Mouse (Mus musculus): ENCODE measurements around the gene Otos. TPM values are rescaled to one million over a fixed set of nuclear protein-coding genes. Genes with fewer than 3 reads are reported as not detected.

The Otos gene
- 1.6 and 2.0 TPM in 2 replicates for polyA plus RNA-seq (2012; rRNA removed)

DNA sequence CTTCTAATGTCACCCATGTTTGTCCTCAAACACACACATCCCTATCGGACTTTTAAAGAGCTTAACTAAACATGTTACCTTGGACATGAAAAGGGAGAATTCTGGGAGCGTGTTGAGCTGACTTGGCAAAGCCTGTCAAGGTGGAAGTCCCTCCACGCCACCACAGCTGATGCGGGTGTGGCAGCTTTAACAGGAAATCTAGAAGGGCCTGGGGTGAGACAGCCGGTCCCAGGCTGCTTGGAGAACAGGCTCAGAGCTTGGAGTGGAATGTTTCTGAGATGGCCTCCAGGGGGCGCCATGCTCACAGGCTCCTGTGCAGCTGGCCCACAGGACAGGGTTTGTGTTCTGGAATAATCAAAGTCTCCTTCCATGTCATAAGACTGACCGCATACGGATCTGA lies at the start of gene Otos:
TSS of gene Otos (minus strand) at position 169 of the 400 bp plus-strand sequence.
- WGBS, result 21% methylated on average over 8 of the region's 8 CpGs

DNA sequence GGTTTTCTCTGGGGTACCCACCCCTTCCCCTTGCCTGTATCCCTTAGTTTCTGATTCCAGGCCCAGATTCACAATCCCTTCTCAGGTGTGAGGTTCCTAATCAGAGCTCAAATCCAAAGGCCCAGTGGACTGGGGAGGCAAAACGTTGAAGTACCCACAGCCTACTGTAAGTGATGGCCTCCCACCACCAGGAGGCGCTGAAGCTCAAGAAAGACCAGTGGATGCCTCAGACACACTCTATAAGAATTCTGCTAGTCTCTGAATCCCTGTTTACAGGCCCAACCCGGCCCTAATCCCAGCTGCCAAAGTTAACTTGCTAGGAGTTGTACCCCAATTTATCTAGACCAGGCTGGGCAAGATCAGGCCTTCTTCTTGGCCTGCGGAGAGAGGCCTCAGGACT lies 48.2 kb upstream of the Otos start:
- no peaks in the 10 kb centered on the region for H3K36me3 ChIP-seq (ENCODE audit: control insufficient read depth, insufficient read depth, low read length)
- H3K4me1 ChIP-seq (replicated peaks; ENCODE audit: control insufficient read depth, insufficient read depth, low read length), result no peaks in the 10 kb centered on the region
- no peaks in the 10 kb centered on the region for H3K27me3 ChIP-seq (ENCODE audit: control insufficient read depth, insufficient read depth, low read length)
- H3K4me3 ChIP-seq (ENCODE audit: control insufficient read depth, insufficient read depth, low read length), result no peak overlapping the region
- H3K27ac ChIP-seq (ENCODE audit: control insufficient read depth, insufficient read depth, low read length), result no peak overlapping the region
- TF ChIP-seq POLR2A (IDR thresholded peaks at IDR 0.05; ENCODE audit: control insufficient read depth, extremely low read depth, insufficient read depth, low read length, poor library complexity) (no peak), CTCF (IDR thresholded peaks at IDR 0.05; ENCODE audit: borderline replicate concordance, control insufficient read depth, extremely low read depth, insufficient read depth, low read length, poor library complexity) (peak; percentile 54; the same call in 1 of the 2 replicates)
- 37% methylated on average over 4 of the region's 4 CpGs for WGBS
- peak; percentile 72 for DNase-seq

More for the DNA sequence above, at the start of gene Otos:
- peak within 1 kb of the TSS; percentile 3 for H3K4me3 ChIP-seq (ENCODE audit: control insufficient read depth, insufficient read depth, low read length)
- H3K36me3 ChIP-seq (ENCODE audit: control insufficient read depth, insufficient read depth, low read length), result no peaks in the 10 kb centered on the region
- peak; percentile 54 for DNase-seq
- H3K27me3 ChIP-seq (ENCODE audit: control insufficient read depth, insufficient read depth, low read length), result no peaks in the 10 kb centered on the region
- H3K4me1 ChIP-seq (replicated peaks; ENCODE audit: control insufficient read depth, insufficient read depth, low read length), result peaks cover 11% of the 10 kb centered on the region
- TF ChIP-seq CTCF (IDR thresholded peaks at IDR 0.05; ENCODE audit: borderline replicate concordance, control insufficient read depth, extremely low read depth, insufficient read depth, low read length, poor library complexity) (peak; percentile 84; the same call in 1 of the 2 replicates), POLR2A (IDR thresholded peaks at IDR 0.05; ENCODE audit: control insufficient read depth, extremely low read depth, insufficient read depth, low read length, poor library complexity) (no peak)
- no peak within 1 kb of the TSS for H3K27ac ChIP-seq (ENCODE audit: control insufficient read depth, insufficient read depth, low read length)

DNA sequence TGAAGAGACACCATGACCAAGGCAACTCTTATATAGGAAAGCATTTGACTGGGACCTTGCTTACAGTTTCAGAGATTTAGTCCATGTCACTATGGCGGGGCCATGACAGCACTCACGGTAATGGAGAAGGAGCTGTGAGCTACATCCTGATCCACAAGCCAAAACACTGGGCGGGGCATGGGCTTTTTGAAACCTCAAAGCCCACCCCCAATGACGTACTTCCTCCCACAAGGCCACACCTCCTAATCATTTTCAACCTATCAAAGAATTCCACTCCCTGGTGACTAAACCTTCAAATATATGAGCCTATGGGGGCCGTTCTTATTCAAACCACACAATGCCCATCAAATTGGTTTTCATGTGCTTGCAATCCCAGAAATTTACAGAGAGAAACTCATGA lies 47.1 kb upstream of the Otos start:
- no peak for DNase-seq
- Histone ChIP-seq H3K4me1 (replicated peaks; ENCODE audit: control insufficient read depth, insufficient read depth, low read length) (no peaks in the 10 kb centered on the region), H3K4me3 (ENCODE audit: control insufficient read depth, insufficient read depth, low read length) (no peak overlapping the region), H3K36me3 (ENCODE audit: control insufficient read depth, insufficient read depth, low read length) (no peaks in the 10 kb centered on the region), H3K27ac (ENCODE audit: control insufficient read depth, insufficient read depth, low read length) (no peak overlapping the region), H3K27me3 (ENCODE audit: control insufficient read depth, insufficient read depth, low read length) (no peaks in the 10 kb centered on the region)
- 80% methylated on average over 5 of the region's 5 CpGs for WGBS
- TF ChIP-seq POLR2A (IDR thresholded peaks at IDR 0.05; ENCODE audit: control insufficient read depth, extremely low read depth, insufficient read depth, low read length, poor library complexity) (no peak), CTCF (IDR thresholded peaks at IDR 0.05; ENCODE audit: borderline replicate concordance, control insufficient read depth, extremely low read depth, insufficient read depth, low read length, poor library complexity) (no peak)

DNA sequence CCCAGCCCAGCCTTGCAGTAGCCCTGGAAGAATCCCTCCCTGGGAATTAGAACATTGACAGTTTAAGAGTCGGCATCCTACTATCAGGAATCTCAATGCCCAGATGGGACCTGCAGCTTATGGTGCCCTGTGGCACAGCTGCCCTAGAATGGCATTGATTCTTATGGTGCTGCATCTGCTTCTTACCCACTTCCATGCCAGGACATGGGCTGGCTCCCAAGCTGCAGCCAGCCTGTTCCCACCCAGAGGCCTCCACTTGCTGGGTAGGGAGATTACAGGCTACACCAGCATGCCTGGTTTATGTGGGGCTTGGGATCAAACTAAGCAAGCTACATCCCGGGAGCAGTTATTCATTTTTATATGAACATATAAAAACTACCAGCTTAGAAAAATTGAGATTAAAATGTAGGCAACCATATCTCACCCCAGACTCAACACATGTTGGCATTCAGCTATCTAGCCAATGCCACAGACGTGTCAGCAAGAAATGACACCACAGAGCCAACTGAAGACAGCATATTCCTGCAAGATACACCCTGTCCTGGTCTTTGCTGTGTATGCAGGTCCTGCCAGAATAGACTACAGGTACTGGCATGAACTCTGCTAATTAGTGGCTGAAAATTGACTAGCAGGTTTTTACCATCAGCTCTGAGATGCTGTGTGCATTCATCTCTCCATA lies 42.7 kb upstream of the Otos start:
- Histone ChIP-seq H3K36me3 (ENCODE audit: control insufficient read depth, insufficient read depth, low read length) (no peaks in the 10 kb centered on the region), H3K4me3 (ENCODE audit: control insufficient read depth, insufficient read depth, low read length) (no peak overlapping the region), H3K4me1 (replicated peaks; ENCODE audit: control insufficient read depth, insufficient read depth, low read length) (no peaks in the 10 kb centered on the region), H3K27me3 (ENCODE audit: control insufficient read depth, insufficient read depth, low read length) (no peaks in the 10 kb centered on the region), H3K27ac (ENCODE audit: control insufficient read depth, insufficient read depth, low read length) (no peak overlapping the region)
- WGBS, result 94% methylated on average over 3 of the region's 3 CpGs
- no peak for TF ChIP-seq POLR2A (IDR thresholded peaks at IDR 0.05; ENCODE audit: control insufficient read depth, extremely low read depth, insufficient read depth, low read length, poor library complexity)
- no peak for TF ChIP-seq CTCF (IDR thresholded peaks at IDR 0.05; ENCODE audit: borderline replicate concordance, control insufficient read depth, extremely low read depth, insufficient read depth, low read length, poor library complexity)
- no peak for DNase-seq

DNA sequence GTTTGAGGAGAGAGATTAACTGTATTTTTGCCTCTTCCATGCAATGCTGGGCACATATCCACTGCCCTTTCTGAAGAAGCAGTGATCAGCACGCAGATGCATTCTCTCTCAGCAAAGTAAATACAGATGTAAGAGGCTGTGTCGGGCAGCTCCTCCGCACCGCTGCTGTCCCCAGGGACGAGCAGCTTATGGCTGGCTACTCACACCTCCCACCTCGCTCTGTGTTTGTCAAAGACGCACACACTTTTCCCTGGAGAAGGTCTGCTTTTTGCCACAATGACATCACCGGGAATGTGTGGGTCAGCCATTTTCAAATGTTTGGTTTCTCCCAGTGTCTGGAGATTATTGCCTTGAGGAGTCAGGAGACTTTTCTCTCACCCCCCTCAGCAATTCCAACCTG lies 38.4 kb upstream of the Otos start:
- no peaks in the 10 kb centered on the region for H3K4me1 ChIP-seq (replicated peaks; ENCODE audit: control insufficient read depth, insufficient read depth, low read length)

DNA sequence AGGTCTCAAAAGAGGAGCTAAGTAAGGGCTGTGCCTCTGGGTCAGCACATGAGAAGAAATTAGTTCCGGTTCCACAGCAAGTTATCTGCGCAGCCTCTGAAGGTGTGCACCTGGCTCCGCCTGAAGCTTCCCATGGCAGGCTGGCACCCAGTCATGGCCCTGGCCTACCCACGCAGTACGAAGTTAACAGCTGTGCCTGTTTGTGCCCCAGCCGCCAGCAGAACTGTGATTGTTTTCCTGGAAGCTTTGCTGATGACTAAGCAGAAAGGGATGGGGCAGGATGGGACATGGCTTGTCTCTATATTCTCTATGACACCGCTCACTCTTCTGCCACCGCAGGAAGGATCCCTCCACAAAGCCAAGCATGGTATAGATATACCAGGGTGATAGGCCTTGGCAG lies 34.5 kb upstream of the Otos start:
- Histone ChIP-seq H3K4me3 (ENCODE audit: control insufficient read depth, insufficient read depth, low read length) (no peak overlapping the region), H3K27me3 (ENCODE audit: control insufficient read depth, insufficient read depth, low read length) (no peaks in the 10 kb centered on the region), H3K27ac (ENCODE audit: control insufficient read depth, insufficient read depth, low read length) (no peak overlapping the region), H3K4me1 (replicated peaks; ENCODE audit: control insufficient read depth, insufficient read depth, low read length) (no peaks in the 10 kb centered on the region), H3K36me3 (ENCODE audit: control insufficient read depth, insufficient read depth, low read length) (no peaks in the 10 kb centered on the region)
- 78% methylated on average over 8 of the region's 8 CpGs for WGBS
- TF ChIP-seq CTCF (IDR thresholded peaks at IDR 0.05; ENCODE audit: borderline replicate concordance, control insufficient read depth, extremely low read depth, insufficient read depth, low read length, poor library complexity), result no peak
- no peak for TF ChIP-seq POLR2A (IDR thresholded peaks at IDR 0.05; ENCODE audit: control insufficient read depth, extremely low read depth, insufficient read depth, low read length, poor library complexity)
- DNase-seq, result no peak

More for the DNA sequence above, 38.4 kb upstream of the Otos start:
- Histone ChIP-seq H3K36me3 (ENCODE audit: control insufficient read depth, insufficient read depth, low read length) (no peaks in the 10 kb centered on the region), H3K4me3 (ENCODE audit: control insufficient read depth, insufficient read depth, low read length) (no peak overlapping the region), H3K27me3 (ENCODE audit: control insufficient read depth, insufficient read depth, low read length) (no peaks in the 10 kb centered on the region), H3K27ac (ENCODE audit: control insufficient read depth, insufficient read depth, low read length) (no peak overlapping the region)
- WGBS, result 91% methylated on average over 8 of the region's 8 CpGs
- no peak for DNase-seq
- no peak for TF ChIP-seq CTCF (IDR thresholded peaks at IDR 0.05; ENCODE audit: borderline replicate concordance, control insufficient read depth, extremely low read depth, insufficient read depth, low read length, poor library complexity)
- no peak for TF ChIP-seq POLR2A (IDR thresholded peaks at IDR 0.05; ENCODE audit: control insufficient read depth, extremely low read depth, insufficient read depth, low read length, poor library complexity)

Measured in thymus, adult 2 months (tissue).